Mouse (Mus musculus) embryonic fibroblast, embryonic 13.5 days (primary cell): ENCODE data around the gene Agbl4.

Experiments used
- CTCF ChIP-seq: IDR thresholded peaks from 2 replicates; pipeline ENCODE4 v1.5.1; 2011; ENCODE audit warnings: mild to moderate bottlenecking, control low read depth, low read length, moderate library complexity, borderline replicate concordance; ENCODE audit not compliant: insufficient read depth
- POLR2A ChIP-seq: IDR thresholded peaks from 2 replicates; pipeline ENCODE4 v1.6.1; 2011; ENCODE audit warnings: low read depth, mild to moderate bottlenecking, control low read depth, low read length, moderate library complexity

DNA sequence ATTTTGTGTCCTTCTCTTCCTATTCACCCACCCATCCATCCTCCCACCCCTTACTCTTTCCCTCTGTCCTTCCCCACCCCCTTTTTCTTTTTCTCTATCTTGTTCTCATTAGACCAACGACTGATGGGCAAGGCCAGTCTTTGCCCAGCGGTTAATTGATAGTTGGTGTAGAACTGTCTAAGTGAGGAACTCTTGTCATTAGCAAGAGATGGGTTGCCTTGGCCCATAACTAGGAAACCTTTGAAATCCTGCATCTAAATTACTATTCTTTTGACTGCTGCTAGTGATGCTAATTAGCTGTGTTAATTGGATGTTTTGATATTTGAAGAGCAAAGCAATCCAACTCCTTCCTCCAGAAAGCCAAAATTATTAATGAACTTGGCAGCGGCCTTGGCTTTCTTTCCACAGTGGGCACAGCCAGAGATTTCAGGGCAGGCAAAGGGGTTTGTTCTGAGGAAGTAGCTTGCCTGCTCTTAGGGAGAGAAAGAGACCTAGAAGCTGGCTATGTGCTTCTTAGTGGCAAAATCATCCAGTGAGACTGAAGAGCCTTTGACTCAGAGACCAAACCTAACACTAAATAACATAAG is 1238.2 kb downstream of the Agbl4 start:
- no peak for TF ChIP-seq CTCF
- no peak for TF ChIP-seq POLR2A
